Comparison of ENCODE assay signal across 13 mouse cellular contexts in the genomic region with DNA sequence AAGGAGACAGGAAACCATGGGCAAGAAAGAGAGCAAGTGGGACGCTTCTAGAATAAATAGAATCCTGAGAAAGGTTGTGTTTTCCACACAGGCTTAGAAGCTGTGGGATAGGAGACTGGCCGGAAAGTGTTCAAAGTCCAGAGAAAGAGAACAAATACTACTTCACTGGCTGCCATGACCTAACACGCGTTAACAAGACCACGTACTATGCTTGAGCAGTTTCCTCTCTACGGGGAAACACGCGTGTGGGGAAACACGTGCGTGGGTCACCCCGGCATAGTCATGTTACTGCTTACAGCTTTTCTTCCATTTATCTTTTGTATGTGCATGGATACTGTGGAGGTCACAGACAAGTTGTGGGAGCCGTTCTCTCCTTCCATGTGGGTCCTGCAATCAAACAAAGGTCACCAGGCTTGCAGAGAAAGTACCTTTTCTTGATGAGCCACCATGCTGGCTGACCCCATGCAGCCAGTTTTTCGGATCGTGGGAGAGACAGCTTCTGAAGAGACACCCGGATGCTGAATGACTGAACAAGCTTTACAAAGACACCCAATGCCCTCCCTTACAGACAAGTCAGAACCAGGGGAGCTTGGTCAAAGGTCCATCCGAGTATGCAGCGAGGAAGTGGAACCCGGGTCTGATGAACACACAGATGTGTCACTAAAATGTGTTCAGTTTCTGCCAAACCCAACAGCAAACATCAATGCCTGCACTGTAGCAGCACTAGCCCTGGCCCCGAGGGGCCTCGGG. TPM values are rescaled to one million over a fixed set of nuclear protein-coding genes. Genes with fewer than 3 reads are reported as not detected.
A peak's percentile ranks its signal among the peaks of the same experiment; 100 is the strongest.
DNase-seq lines count a peak whose midpoint lies in the region; ATAC-seq and TF ChIP-seq lines count a peak whose summit lies in the region.
"Had no signal": no experiment of that assay in that cellular context is flagged by ENCODE, and none has a peak within 500 bp of the region (broad histone marks: within the 10 kb centered on the region; RNA-seq: fewer than 3 reads in every experiment).

No protein-coding gene starts in this region.

- H3K36me3 ChIP-seq in heart, embryonic 10.5 days = peaks cover 33% of the 10 kb centered on the region
- H3K36me3 ChIP-seq in midbrain, embryonic 13.5 days = 0 out of 2 replicates have a peak, but pooled peaks cover 4% of the 10 kb centered on the region
- no peaks in the 10 kb centered on the region for H3K36me3 ChIP-seq in midbrain, embryonic 15.5 days (replicated peaks)
- H3K36me3 ChIP-seq in small intestine, adult 2 months (ENCODE audit: control insufficient read depth, insufficient read depth, low read length) = peaks cover 4% of the 10 kb centered on the region; the same call in 1 of the 2 replicates
- H3K36me3 ChIP-seq: midbrain, embryonic 12.5 days had no signal

- H3K27me3 ChIP-seq in heart, embryonic 10.5 days (ENCODE audit: insufficient read depth, poor library complexity, severe bottlenecking) = no peaks in the 10 kb centered on the region
- no peaks in the 10 kb centered on the region for H3K27me3 ChIP-seq in midbrain, embryonic 13.5 days
- H3K27me3 ChIP-seq in midbrain, embryonic 15.5 days (replicated peaks) = no peaks in the 10 kb centered on the region
- H3K27me3 ChIP-seq in small intestine, adult 2 months (ENCODE audit: control insufficient read depth, insufficient read depth, low read length) = no peaks in the 10 kb centered on the region
- H3K27me3 ChIP-seq: midbrain, embryonic 12.5 days; Patski had no signal

- no peak overlapping the region for H3K9ac ChIP-seq in midbrain, embryonic 13.5 days (replicated peaks)
- no peak overlapping the region for H3K9ac ChIP-seq in midbrain, embryonic 15.5 days
- H3K9ac ChIP-seq: midbrain, embryonic 12.5 days had no signal

- peak; percentile 42 for DNase-seq in heart, embryonic 10.5 days (ENCODE audit: low spot score)
- no peak for DNase-seq in heart, postnatal 25 days (ENCODE audit: low spot score)
- DNase-seq in kidney, postnatal 14 days = peak; percentile 12
- no peak for DNase-seq in frontal cortex, postnatal 36 days (ENCODE audit: low spot score in 2 of 2)
- no peak for DNase-seq in layer of hippocampus, adult 9-10 months (ENCODE audit: low spot score)
- DNase-seq: adrenal gland, postnatal 25 days; cerebellum, adult 18-20 months; thymus, postnatal 14 days had no signal

- H3K27ac ChIP-seq in heart, embryonic 10.5 days = no peak overlapping the region
- H3K27ac ChIP-seq in midbrain, embryonic 13.5 days = no peak overlapping the region
- no peak overlapping the region for H3K27ac ChIP-seq in midbrain, embryonic 15.5 days
- no peak overlapping the region for H3K27ac ChIP-seq in small intestine, adult 2 months (ENCODE audit: insufficient read depth, low read depth, low read length)
- H3K27ac ChIP-seq: midbrain, embryonic 12.5 days had no signal

- no peak for TF ChIP-seq POLR2A in small intestine, adult 2 months (IDR thresholded peaks at IDR 0.05; ENCODE audit: low read depth, low read length)

- H3K9me3 ChIP-seq in heart, embryonic 10.5 days = no peaks in the 10 kb centered on the region
- no peaks in the 10 kb centered on the region for H3K9me3 ChIP-seq in midbrain, embryonic 13.5 days
- no peaks in the 10 kb centered on the region for H3K9me3 ChIP-seq in midbrain, embryonic 15.5 days
- H3K9me3 ChIP-seq: midbrain, embryonic 12.5 days had no signal

- 90% methylated on average over 20 of the region's 20 CpGs for WGBS in heart, embryonic 10.5 days
- 92% methylated on average over 20 of the region's 20 CpGs for WGBS in midbrain, embryonic 13.5 days
- WGBS in midbrain, embryonic 15.5 days = 93% methylated on average over 20 of the region's 20 CpGs
- WGBS in small intestine, adult 2 months = 42% methylated on average over 20 of the region's 20 CpGs

- ATAC-seq in midbrain, embryonic 13.5 days = no peak
- ATAC-seq in midbrain, embryonic 15.5 days (replicated peaks) = no peak
- ATAC-seq: Patski had no signal

- no peak for TF ChIP-seq CTCF in small intestine, adult 2 months (IDR thresholded peaks at IDR 0.05; ENCODE audit: extremely low read depth, insufficient read length, insufficient replicate concordance, low read depth, low read length)

- intact Hi-C loops in heart, postnatal 25 days (cut with DNase I) = no loop called here

- peak overlapping the region; percentile 100; the same call in 1 of the 2 replicates for H3K4me3 ChIP-seq in heart, embryonic 10.5 days
- H3K4me3 ChIP-seq in midbrain, embryonic 13.5 days (replicated peaks) = peak overlapping the region; percentile 99; the same call in 1 of the 2 replicates
- H3K4me3 ChIP-seq in midbrain, embryonic 15.5 days = no peak overlapping the region
- peak overlapping the region; percentile 12 for H3K4me3 ChIP-seq in small intestine, adult 2 months (ENCODE audit: low read depth, low read length)

- H3K4me1 ChIP-seq in heart, embryonic 10.5 days = peaks cover 22% of the 10 kb centered on the region
- peaks cover 30% of the 10 kb centered on the region for H3K4me1 ChIP-seq in midbrain, embryonic 13.5 days (replicated peaks)
- H3K4me1 ChIP-seq in midbrain, embryonic 15.5 days = peaks cover 25% of the 10 kb centered on the region
- peaks cover 19% of the 10 kb centered on the region for H3K4me1 ChIP-seq in small intestine, adult 2 months (ENCODE audit: control insufficient read depth, insufficient read depth, insufficient read length, low read length)

- H3K4me2 ChIP-seq in midbrain, embryonic 13.5 days (replicated peaks) = no peak overlapping the region
- H3K4me2 ChIP-seq in midbrain, embryonic 15.5 days = no peak overlapping the region

RNA-seq across cellular contexts. Expression of a gene that starts 2.0 kb away (rescaled TPM):
- polyA plus RNA-seq in heart, embryonic 10.5 days (2016; fragmentation: Nextera tagmentation; extraction: Ambion mirVana) = 61.6 and 76.6 TPM in 2 replicates
- total RNA-seq in heart, postnatal 25 days (2021) = 100 to 1,000 TPM; 144 to 145 TPM
- 42.0 and 44.3 TPM in 2 replicates for polyA plus RNA-seq in midbrain, embryonic 13.5 days (2015; fragmentation: Nextera tagmentation; extraction: Ambion mirVana)
- 46.8 and 49.0 TPM in 2 replicates for polyA plus RNA-seq in midbrain, embryonic 15.5 days (2015; fragmentation: Nextera tagmentation; extraction: Ambion mirVana)
- polyA plus RNA-seq in small intestine, adult 2 months (2012; rRNA removed) = 2.7 and 4.7 TPM in 2 replicates

Comparison
In these comparisons a context has a peak if more than half of its experiments do, and no peak if none do; other contexts are left out.
1. DNase-seq: peak in heart, embryonic 10.5 days (single experiment) and kidney, postnatal 14 days (single experiment); none in heart, postnatal 25 days (single experiment), frontal cortex, postnatal 36 days (0 of 2) and layer of hippocampus, adult 9-10 months (single experiment).